Mouse (Mus musculus) intestine, embryonic 14.5 days (tissue): ENCODE results near the gene Lrrk1. TPM values are rescaled to one million over a fixed set of nuclear protein-coding genes. Genes with fewer than 3 reads are reported as not detected.

Source experiments
- ATAC-seq: fragments of 200-750 bp; cut with Nextera tagmentation; replicated peaks from 2 replicates; pipeline ENCODE4 v1.8.0; 2017; ENCODE audit warnings: low read depth, moderate number of reproducible peaks, moderate TSS enrichment, moderate library complexity; ENCODE audit not compliant: low FRiP score, low TSS enrichment
- DNase-seq: peaks from one replicate; pipeline ENCODE4 v3.0.0-alpha.2; 2018; ENCODE audit warnings: low spot score
- H3K27ac ChIP-seq: fragments of 300-500 bp; sonication (generic); 2 replicates; pipeline ENCODE4 v1.5.1; 2014; ENCODE audit warnings: low read depth, mild to moderate bottlenecking, control low read depth
- H3K27me3 ChIP-seq: fragments of 300-500 bp; sonication (generic); replicated peaks from 2 replicates; pipeline ENCODE4 v1.6.1; 2014; ENCODE audit warnings: low read length, control low read depth; ENCODE audit not compliant: control insufficient read depth, insufficient read depth
- H3K36me3 ChIP-seq: fragments of 300-500 bp; sonication (generic); 2 replicates; pipeline ENCODE4 v1.6.1; 2014; ENCODE audit warnings: low read length, control low read depth; ENCODE audit not compliant: control insufficient read depth, insufficient read depth
- H3K4me1 ChIP-seq: fragments of 300-500 bp; sonication (generic); replicated peaks from 2 replicates; pipeline ENCODE4 v1.6.1; 2014; ENCODE audit warnings: low read length, control low read depth, mixed read lengths; ENCODE audit not compliant: control insufficient read depth, insufficient read depth
- H3K4me2 ChIP-seq: fragments of 300-500 bp; sonication (generic); 2 replicates; pipeline ENCODE4 v1.6.1; 2014; ENCODE audit warnings: low read length
- H3K4me3 ChIP-seq: fragments of 300-500 bp; sonication (generic); 2 replicates; pipeline ENCODE4 v1.5.1; 2014; ENCODE audit warnings: low read depth, low read length, control low read depth, mixed read lengths
- H3K9ac ChIP-seq: fragments of 300-500 bp; sonication (generic); 2 replicates; pipeline ENCODE4 v1.6.1; 2014; ENCODE audit warnings: mild to moderate bottlenecking, low read length
- H3K9me3 ChIP-seq: fragments of 300-500 bp; sonication (generic); 2 replicates; pipeline ENCODE4 v1.6.1; 2016; ENCODE audit warnings: low read length, control low read depth; ENCODE audit not compliant: control insufficient read depth
- WGBS: fragments of 180-500 bp; shearing (Covaris S2); extraction: QIAGEN DNeasy Blood & Tissue Kit; methylation state at CpG from one replicate; pipeline ENCODE4 v1.1.7; 2014; 5-methylcytosine and 5-hydroxymethylcytosine counted together
- polyA plus RNA-seq: library from polyadenylated mRNA; unstranded; fragments of >200 nt; fragmentation: Nextera tagmentation; extraction: Ambion mirVana; gene quantifications from 2 replicates; pipeline ENCODE4 v1.2.1, GENCODE M21; 2014

The Lrrk1 gene
- polyA plus RNA-seq, 1 experiment from 2014 or later, result 16.9 TPM

- WGBS, result 77% methylated on average over 6 of the region's 6 CpGs
- no peaks in the 10 kb centered on the region for H3K27me3 ChIP-seq
- DNase-seq, result no peak
- no peak overlapping the region for H3K4me2 ChIP-seq
- no peaks in the 10 kb centered on the region for H3K36me3 ChIP-seq
- H3K4me1 ChIP-seq, result peaks cover 19% of the 10 kb centered on the region
- no peak for ATAC-seq
- H3K9me3 ChIP-seq, result no peaks in the 10 kb centered on the region
- no peak overlapping the region for H3K27ac ChIP-seq
- no peak overlapping the region for H3K4me3 ChIP-seq
- H3K9ac ChIP-seq, result 0 out of 2 replicates have a peak overlapping the region, but pooled peaks have one; percentile 20
Measured at GRCm38 (mm10) chr7:66342831-66343230, 45.3 kb downstream of the Lrrk1 start.

GRCm38 (mm10) chr7:66342323-66342722 is 45.8 kb downstream of the Lrrk1 start:
- no peak overlapping the region for H3K4me3 ChIP-seq
- H3K4me2 ChIP-seq, result no peak overlapping the region
- peaks cover 18% of the 10 kb centered on the region for H3K4me1 ChIP-seq
- H3K27ac ChIP-seq, result no peak overlapping the region
- DNase-seq, result peak; percentile 70
- no peak overlapping the region for H3K9ac ChIP-seq
- H3K27me3 ChIP-seq, result no peaks in the 10 kb centered on the region
- 44% methylated on average over 4 of the region's 4 CpGs for WGBS
- no peaks in the 10 kb centered on the region for H3K36me3 ChIP-seq
- no peaks in the 10 kb centered on the region for H3K9me3 ChIP-seq
- ATAC-seq, result no peak

GRCm38 (mm10) chr7:66340044-66340443 is 48.1 kb downstream of the Lrrk1 start:
- ATAC-seq (0 out of 2 replicates have a peak, but pooled peaks have one; percentile 60), DNase-seq (no peak)
- peaks cover 15% of the 10 kb centered on the region for H3K4me1 ChIP-seq
- no peaks in the 10 kb centered on the region for H3K36me3 ChIP-seq
- peak overlapping the region; percentile 10; the same call in 1 of the 2 replicates for H3K4me2 ChIP-seq
- whole genome bisulfite sequencing, result 33% methylated on average over 3 of the region's 3 CpGs
- no peak overlapping the region for H3K4me3 ChIP-seq
- no peaks in the 10 kb centered on the region for H3K9me3 ChIP-seq
- H3K27me3 ChIP-seq, result no peaks in the 10 kb centered on the region
- peak overlapping the region; percentile 39 for H3K27ac ChIP-seq
- H3K9ac ChIP-seq, result no peak overlapping the region

GRCm38 (mm10) chr7:66339625-66340024 is 48.5 kb downstream of the Lrrk1 start:
- Histone ChIP-seq H3K27me3 (no peaks in the 10 kb centered on the region), H3K9me3 (no peaks in the 10 kb centered on the region), H3K4me1 (peaks cover 15% of the 10 kb centered on the region), H3K36me3 (no peaks in the 10 kb centered on the region), H3K4me2 (no peak overlapping the region; the same call in 1 of the 2 replicates), H3K27ac (peak overlapping the region; percentile 39), H3K4me3 (no peak overlapping the region), H3K9ac (no peak overlapping the region)
- DNase-seq (no peak), ATAC-seq (no peak)
- 8% methylated on average over 5 of the region's 5 CpGs for WGBS

GRCm38 (mm10) chr7:66336955-66337354 is 51.2 kb downstream of the Lrrk1 start:
- Histone ChIP-seq H3K4me1 (peaks cover 15% of the 10 kb centered on the region), H3K36me3 (peaks cover 11% of the 10 kb centered on the region), H3K9me3 (no peaks in the 10 kb centered on the region), H3K27me3 (no peaks in the 10 kb centered on the region), H3K4me3 (no peak overlapping the region), H3K4me2 (no peak overlapping the region), H3K27ac (no peak overlapping the region), H3K9ac (no peak overlapping the region)
- DNase-seq (no peak), ATAC-seq (no peak)
- WGBS, result 84% methylated on average over 2 of the region's 2 CpGs

GRCm38 (mm10) chr7:66333906-66334500 is 54.1 kb downstream of the Lrrk1 start:
- 87% methylated on average over 4 of the region's 4 CpGs for WGBS
- DNase-seq (no peak), ATAC-seq (no peak)
- Histone ChIP-seq H3K9ac (no peak overlapping the region), H3K4me3 (no peak overlapping the region), H3K36me3 (peaks cover 11% of the 10 kb centered on the region), H3K27ac (no peak overlapping the region), H3K4me1 (0 out of 2 replicates have a peak, but pooled peaks cover 1% of the 10 kb centered on the region), H3K4me2 (no peak overlapping the region), H3K27me3 (no peaks in the 10 kb centered on the region), H3K9me3 (no peaks in the 10 kb centered on the region)

GRCm38 (mm10) chr7:66332340-66332739 is 55.8 kb downstream of the Lrrk1 start:
- DNase-seq, result no peak

GRCm38 (mm10) chr7:66330610-66331009 is 57.5 kb downstream of the Lrrk1 start:
- H3K27me3 ChIP-seq, result no peaks in the 10 kb centered on the region
- 82% methylated on average over 9 of the region's 9 CpGs for WGBS
- H3K9ac ChIP-seq, result no peak overlapping the region
- H3K4me2 ChIP-seq, result no peak overlapping the region
- no peak for ATAC-seq
- H3K27ac ChIP-seq, result no peak overlapping the region
- H3K36me3 ChIP-seq, result peaks cover 11% of the 10 kb centered on the region
- no peaks in the 10 kb centered on the region for H3K4me1 ChIP-seq
- no peak overlapping the region for H3K4me3 ChIP-seq
- H3K9me3 ChIP-seq, result no peaks in the 10 kb centered on the region
- no peak for DNase-seq

More at GRCm38 (mm10) chr7:66332340-66332739, 55.8 kb downstream of the Lrrk1 start:
- no peak for ATAC-seq
- 91% methylated on average over 8 of the region's 8 CpGs for WGBS
- no peaks in the 10 kb centered on the region for H3K4me1 ChIP-seq
- H3K4me3 ChIP-seq, result no peak overlapping the region
- no peaks in the 10 kb centered on the region for H3K27me3 ChIP-seq
- peaks cover 11% of the 10 kb centered on the region for H3K36me3 ChIP-seq
- H3K27ac ChIP-seq, result no peak overlapping the region
- H3K9me3 ChIP-seq, result no peaks in the 10 kb centered on the region
- H3K9ac ChIP-seq, result no peak overlapping the region
- H3K4me2 ChIP-seq, result no peak overlapping the region

GRCm38 (mm10) chr7:66327516-66327915 is 60.6 kb downstream of the Lrrk1 start:
- no peaks in the 10 kb centered on the region for H3K9me3 ChIP-seq
- H3K4me1 ChIP-seq, result no peaks in the 10 kb centered on the region
- H3K9ac ChIP-seq, result no peak overlapping the region
- no peak for ATAC-seq
- 88% methylated on average over 2 of the region's 2 CpGs for WGBS
- no peak for DNase-seq
- H3K27me3 ChIP-seq, result no peaks in the 10 kb centered on the region
- H3K4me2 ChIP-seq, result no peak overlapping the region
- no peak overlapping the region for H3K4me3 ChIP-seq
- H3K36me3 ChIP-seq, result peaks cover 1% of the 10 kb centered on the region; the same call in 1 of the 2 replicates
- H3K27ac ChIP-seq, result no peak overlapping the region
